ENCODE assay signal across 10 mouse cellular contexts in genomic region chr4:72139475-72140120, GRCm38 (mm10).
DNase-seq lines count a peak whose midpoint lies in the region; ATAC-seq and TF ChIP-seq lines count a peak whose summit lies in the region.
"Had no signal": no experiment of that assay in that cellular context is flagged by ENCODE, and none has a peak within 500 bp of the region (broad histone marks: within the 10 kb centered on the region; RNA-seq: fewer than 3 reads in every experiment).

No protein-coding gene starts in this region.

- no peak for TF ChIP-seq CTCF in hindbrain, postnatal 0 days (IDR thresholded peaks at IDR 0.05; ENCODE audit: low read depth)

- H3K27me3 ChIP-seq in heart, embryonic 15.5 days: 0 out of 2 replicates have a peak, but pooled peaks cover 4% of the 10 kb centered on the region
- no peaks in the 10 kb centered on the region for H3K27me3 ChIP-seq in hindbrain, postnatal 0 days (ENCODE audit: insufficient read depth, low read length)

- H3K27ac ChIP-seq in heart, embryonic 15.5 days: no peak overlapping the region
- no peak overlapping the region for H3K27ac ChIP-seq in hindbrain, postnatal 0 days
- H3K27ac ChIP-seq: limb, embryonic 10.5 days had no signal

- peaks cover 9% of the 10 kb centered on the region; the same call in 1 of the 2 replicates for H3K4me1 ChIP-seq in heart, embryonic 15.5 days (replicated peaks)
- no peaks in the 10 kb centered on the region for H3K4me1 ChIP-seq in hindbrain, postnatal 0 days (ENCODE audit: insufficient read depth, low read length)
- H3K4me1 ChIP-seq: limb, embryonic 10.5 days had no signal

- 0 out of 2 replicates have a peak, but pooled peaks have one; percentile 64 for ATAC-seq in heart, embryonic 15.5 days (replicated peaks; ENCODE audit: insufficient number of reproducible peaks, insufficient read depth, low FRiP score, low read depth)
- ATAC-seq in hindbrain, postnatal 0 days: peak; percentile 75

- DNase-seq in heart, adult 9 months (ENCODE audit: low spot score in 2 of 2): no peak
- DNase-seq in right cerebral cortex, postnatal 10 days (ENCODE audit: low spot score in 2 of 2): peak; percentile 68 to 79
- no peak for DNase-seq in right cerebral cortex, postnatal 36 days (ENCODE audit: low spot score in 2 of 2)
- peak; percentile 72 for DNase-seq in hindbrain, postnatal 0 days (ENCODE audit: low spot score)
- DNase-seq in T-cell, adult 2 months (ENCODE audit: low spot score): no peak
- DNase-seq in natural killer cell, adult 2 months (ENCODE audit: low spot score in 2 of 2): no peak
- no peak for DNase-seq in left cerebral cortex, adult 11 months (ENCODE audit: low spot score)
- DNase-seq: thymus, postnatal 14 days had no signal

- H3K9ac ChIP-seq in heart, embryonic 15.5 days: no peak overlapping the region
- H3K9ac ChIP-seq in hindbrain, postnatal 0 days (replicated peaks; ENCODE audit: low read length): no peak overlapping the region

- H3K4me2 ChIP-seq in heart, embryonic 15.5 days: no peak overlapping the region
- H3K4me2 ChIP-seq in hindbrain, postnatal 0 days (ENCODE audit: low read depth, low read length): no peak overlapping the region

- H3K9me3 ChIP-seq in heart, embryonic 15.5 days (replicated peaks): no peaks in the 10 kb centered on the region
- H3K9me3 ChIP-seq in hindbrain, postnatal 0 days (ENCODE audit: low read length): no peaks in the 10 kb centered on the region
- H3K9me3 ChIP-seq: limb, embryonic 10.5 days had no signal

- WGBS in heart, embryonic 15.5 days: 39% methylated on average over 11 of the region's 11 CpGs
- 43% methylated on average over 11 of the region's 11 CpGs for WGBS in hindbrain, postnatal 0 days

- H3K36me3 ChIP-seq in heart, embryonic 15.5 days: peaks cover 4% of the 10 kb centered on the region; the same call in 1 of the 2 replicates
- H3K36me3 ChIP-seq in hindbrain, postnatal 0 days (ENCODE audit: insufficient read depth, low read length): peaks cover 20% of the 10 kb centered on the region; the same call in 1 of the 2 replicates

- H3K4me3 ChIP-seq in heart, embryonic 15.5 days: no peak overlapping the region
- H3K4me3 ChIP-seq in hindbrain, postnatal 0 days (ENCODE audit: low read length): no peak overlapping the region
- H3K4me3 ChIP-seq: limb, embryonic 10.5 days had no signal

Comparison
In these comparisons a context has a peak if more than half of its experiments do, and no peak if none do; other contexts are left out.
1. DNase-seq: peak in right cerebral cortex, postnatal 10 days (2 of 2) and hindbrain, postnatal 0 days (single experiment); none in heart, adult 9 months (0 of 2), right cerebral cortex, postnatal 36 days (0 of 2), T-cell, adult 2 months (single experiment), natural killer cell, adult 2 months (0 of 2) and left cerebral cortex, adult 11 months (single experiment).